Mouse (Mus musculus) thymus, adult 2 months (tissue): ENCODE data around the gene Slc35b3. TPM values are rescaled to one million over a fixed set of nuclear protein-coding genes. Genes with fewer than 3 reads are reported as not detected.

Experiments
- DNase-seq: peaks from one replicate; pipeline ENCODE4 v3.0.0; 2021
- H3K27ac ChIP-seq: fragments of 200-500 bp; 2 replicates; pipeline ENCODE4 v1.5.1; 2012; ENCODE audit warnings: low read length, control low read depth; ENCODE audit not compliant: control insufficient read depth, insufficient read depth
- H3K27me3 ChIP-seq: fragments of 200-500 bp; 2 replicates; pipeline ENCODE4 v1.6.1; 2012; ENCODE audit warnings: mild to moderate bottlenecking, low read length, moderate library complexity, mixed read lengths; ENCODE audit not compliant: control insufficient read depth, insufficient read depth
- H3K36me3 ChIP-seq: fragments of 200-500 bp; 2 replicates; pipeline ENCODE4 v1.6.1; 2012; ENCODE audit warnings: mild to moderate bottlenecking, low read length, moderate library complexity; ENCODE audit not compliant: control insufficient read depth, insufficient read depth
- H3K4me1 ChIP-seq: fragments of 200-500 bp; replicated peaks from 2 replicates; pipeline ENCODE4 v1.6.1; 2012; ENCODE audit warnings: low read length; ENCODE audit not compliant: control insufficient read depth, insufficient read depth
- H3K4me3 ChIP-seq: fragments of 200-500 bp; 2 replicates; pipeline ENCODE4 v1.5.1; 2012; ENCODE audit warnings: mild to moderate bottlenecking, low read length, control low read depth, moderate library complexity; ENCODE audit not compliant: control insufficient read depth, insufficient read depth
- CTCF ChIP-seq: fragments of 200-500 bp; IDR thresholded peaks from 2 replicates; pipeline ENCODE4 v1.5.1; 2012; ENCODE audit warnings: mild to moderate bottlenecking, control low read depth, low read length, moderate library complexity, borderline replicate concordance; ENCODE audit not compliant: control insufficient read depth, poor library complexity, insufficient read depth; ENCODE audit errors: extremely low read depth
- POLR2A ChIP-seq: fragments of 200-500 bp; IDR thresholded peaks from 2 replicates; pipeline ENCODE4 v1.6.1; 2012; ENCODE audit warnings: mild to moderate bottlenecking, low read length, control low read depth, moderate library complexity; ENCODE audit not compliant: control insufficient read depth, poor library complexity, insufficient read depth; ENCODE audit errors: extremely low read depth
- whole genome bisulfite sequencing: fragments of 180-500 bp; shearing (Covaris S2); methylation state at CpG from one replicate; pipeline ENCODE4 v1.1.7; 2018; 5-methylcytosine and 5-hydroxymethylcytosine counted together
- polyA plus RNA-seq: library from polyadenylated mRNA; depleted of rRNA; stranded (reverse); fragments of >200 nt; gene quantifications from 2 replicates; pipeline ENCODE4 v1.2.3, GENCODE M21; 2012

Gene Slc35b3
- polyA plus RNA-seq, 1 experiment, result 33.6 TPM

- H3K27ac ChIP-seq, result no peak overlapping the region
- WGBS, result 84% methylated on average over 1 of the region's 1 CpGs
- DNase-seq, result no peak
- no peaks in the 10 kb centered on the region for H3K27me3 ChIP-seq
- no peaks in the 10 kb centered on the region for H3K36me3 ChIP-seq
- no peak for TF ChIP-seq CTCF
- no peak for TF ChIP-seq POLR2A
- no peak overlapping the region for H3K4me3 ChIP-seq
- no peaks in the 10 kb centered on the region for H3K4me1 ChIP-seq
Measured at GRCm38 (mm10) chr13:38967518-38967917, 6.8 kb upstream of the Slc35b3 start.

- Histone ChIP-seq H3K27ac (no peak overlapping the region), H3K4me3 (no peak overlapping the region), H3K4me1 (no peaks in the 10 kb centered on the region), H3K27me3 (no peaks in the 10 kb centered on the region), H3K36me3 (no peaks in the 10 kb centered on the region)
- TF ChIP-seq CTCF (no peak), POLR2A (no peak)
- DNase-seq, result no peak
- 92% methylated on average over 2 of the region's 2 CpGs for WGBS
Measured at GRCm38 (mm10) chr13:38966922-38967448, 6.3 kb upstream of the Slc35b3 start.

GRCm38 (mm10) chr13:38962771-38963170 is 2.1 kb upstream of the Slc35b3 start:
- no peak for DNase-seq
- Histone ChIP-seq H3K27ac (no peak overlapping the region), H3K4me1 (peaks cover 3% of the 10 kb centered on the region), H3K4me3 (no peak overlapping the region), H3K27me3 (no peaks in the 10 kb centered on the region), H3K36me3 (no peaks in the 10 kb centered on the region)
- WGBS, result 88% methylated on average over 2 of the region's 2 CpGs
- TF ChIP-seq POLR2A (no peak), CTCF (no peak)

GRCm38 (mm10) chr13:38958037-38958436 is 2.6 kb downstream of the Slc35b3 start:
- Histone ChIP-seq H3K27ac (no peak overlapping the region), H3K4me1 (peaks cover 3% of the 10 kb centered on the region)
- TF ChIP-seq POLR2A (no peak), CTCF (no peak)

GRCm38 (mm10) chr13:38946296-38947012 is 14.2 kb downstream of the Slc35b3 start:
- Histone ChIP-seq H3K4me3 (no peak overlapping the region), H3K36me3 (peaks cover 55% of the 10 kb centered on the region), H3K4me1 (peaks cover 7% of the 10 kb centered on the region), H3K27me3 (no peaks in the 10 kb centered on the region), H3K27ac (no peak overlapping the region)
- TF ChIP-seq CTCF, result no peak
- no peak for TF ChIP-seq POLR2A
- 97% methylated on average over 3 of the region's 3 CpGs for WGBS
- DNase-seq, result no peak

More at GRCm38 (mm10) chr13:38958037-38958436, 2.6 kb downstream of the Slc35b3 start:
- H3K36me3 ChIP-seq, result peaks cover 20% of the 10 kb centered on the region
- DNase-seq, result no peak
- WGBS, result 86% methylated on average over 5 of the region's 5 CpGs
- H3K27me3 ChIP-seq, result no peaks in the 10 kb centered on the region
- no peak overlapping the region for H3K4me3 ChIP-seq

GRCm38 (mm10) chr13:38945767-38946166 is 14.9 kb downstream of the Slc35b3 start:
- Histone ChIP-seq H3K27ac (no peak overlapping the region), H3K36me3 (peaks cover 51% of the 10 kb centered on the region), H3K27me3 (no peaks in the 10 kb centered on the region), H3K4me1 (peaks cover 7% of the 10 kb centered on the region), H3K4me3 (no peak overlapping the region)
- DNase-seq, result no peak
- TF ChIP-seq CTCF (no peak), POLR2A (no peak)
- WGBS, result 87% methylated on average over 1 of the region's 1 CpGs

- DNase-seq, result no peak
- 97% methylated on average over 6 of the region's 6 CpGs for WGBS
- no peak overlapping the region for H3K27ac ChIP-seq
- H3K36me3 ChIP-seq, result peaks cover 50% of the 10 kb centered on the region
- H3K4me1 ChIP-seq, result peaks cover 7% of the 10 kb centered on the region
- no peak overlapping the region for H3K4me3 ChIP-seq
- H3K27me3 ChIP-seq, result no peaks in the 10 kb centered on the region
- no peak for TF ChIP-seq POLR2A
- no peak for TF ChIP-seq CTCF
Measured at GRCm38 (mm10) chr13:38944951-38945350, 15.7 kb downstream of the Slc35b3 start.
